Mouse (Mus musculus): ENCODE data around the gene Fpgs. TPM values are rescaled to one million over a fixed set of nuclear protein-coding genes. Genes with fewer than 3 reads are reported as not detected.
A peak's percentile ranks its signal among the peaks of the same experiment; 100 is the strongest.

The Fpgs gene
- polyA plus RNA-seq, 1 experiment from 2014 or later = 33.8 TPM

DNA sequence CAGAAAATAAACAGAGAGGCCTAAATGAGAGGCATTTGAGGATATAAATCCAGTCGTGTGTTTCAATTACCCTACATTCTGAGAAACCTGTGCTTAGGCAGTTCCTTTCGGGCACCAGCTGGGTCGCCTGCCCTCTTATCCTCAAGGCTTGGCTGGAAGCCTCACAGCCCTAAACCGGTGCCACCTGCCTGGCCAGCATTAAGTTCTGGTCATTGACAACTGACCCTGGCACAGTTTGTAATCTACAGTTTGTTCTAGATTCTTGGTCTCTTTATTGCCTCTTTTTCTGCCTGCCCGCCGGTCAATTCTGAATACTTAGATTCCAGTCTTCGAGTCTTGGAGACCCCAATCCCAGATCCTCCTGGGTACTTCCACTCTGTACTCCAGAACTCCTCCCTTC lies 10.7 kb downstream of the Fpgs start:
- peak overlapping the region; percentile 74; the same call in 1 of the 2 replicates for H3K27ac ChIP-seq
- ATAC-seq (ENCODE audit: insufficient read depth, low FRiP score, low read depth) = no peak

DNA sequence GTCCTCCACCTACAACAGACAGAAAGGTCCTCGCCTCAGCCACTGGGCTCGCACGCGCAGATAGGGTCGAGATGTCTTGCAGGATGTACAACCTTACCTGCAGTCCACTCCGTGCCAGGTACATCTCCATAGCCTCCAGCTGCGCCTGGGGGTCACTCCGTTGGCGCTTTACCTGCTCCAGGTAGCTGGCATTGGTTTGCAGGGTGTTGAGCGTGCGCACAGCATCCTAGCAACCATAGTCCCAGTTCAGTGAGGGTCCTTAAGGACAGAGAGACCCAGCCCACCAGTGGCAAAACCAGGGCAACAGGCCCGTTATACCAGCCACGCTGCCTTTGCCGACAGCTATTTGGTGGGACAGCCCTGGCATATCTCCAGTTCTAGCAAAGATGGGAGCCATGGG lies 11.4 kb downstream of the Fpgs start:
- no peak for ATAC-seq (ENCODE audit: insufficient read depth, low FRiP score, low read depth)
- Histone ChIP-seq H3K27ac (no peak overlapping the region), H3K9ac (no peak overlapping the region), H3K4me3 (replicated peaks) (peak overlapping the region; percentile 62), H3K4me2 (peak overlapping the region; percentile 64), H3K4me1 (peaks cover 26% of the 10 kb centered on the region), H3K27me3 (replicated peaks) (no peaks in the 10 kb centered on the region), H3K9me3 (no peaks in the 10 kb centered on the region), H3K36me3 (peaks cover 4% of the 10 kb centered on the region; the same call in 1 of the 2 replicates)
- 91% methylated on average over 14 of the region's 14 CpGs for WGBS

More for the DNA sequence above, 10.7 kb downstream of the Fpgs start:
- H3K4me2 ChIP-seq = peak overlapping the region; percentile 64
- no peaks in the 10 kb centered on the region for H3K9me3 ChIP-seq
- no peaks in the 10 kb centered on the region for H3K27me3 ChIP-seq (replicated peaks)
- H3K36me3 ChIP-seq = no peaks in the 10 kb centered on the region
- H3K4me1 ChIP-seq = peaks cover 26% of the 10 kb centered on the region
- peak overlapping the region; percentile 62 for H3K4me3 ChIP-seq (replicated peaks)
- 11% methylated on average over 7 of the region's 7 CpGs for WGBS
- peak overlapping the region; percentile 53; the same call in 1 of the 2 replicates for H3K9ac ChIP-seq

DNA sequence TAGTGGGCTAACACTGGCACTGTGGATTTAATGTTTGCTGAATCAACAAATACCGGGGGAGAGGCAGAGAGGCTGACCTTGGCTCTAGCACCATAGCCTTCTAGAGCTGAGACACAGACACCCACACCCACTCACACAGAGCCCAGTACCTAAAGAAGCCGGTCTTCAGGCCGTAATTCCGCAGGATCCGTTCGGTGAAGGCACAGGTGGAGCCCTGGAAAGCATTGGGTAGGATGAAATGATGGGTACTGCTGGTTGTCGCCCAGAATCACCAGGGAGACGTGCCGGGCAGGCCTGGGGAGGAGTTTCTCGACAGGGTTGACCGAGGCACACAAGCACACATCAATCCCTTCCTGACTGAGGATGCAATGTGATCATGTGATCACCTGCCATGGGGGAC lies 12.9 kb downstream of the Fpgs start:
- Histone ChIP-seq H3K9me3 (no peaks in the 10 kb centered on the region), H3K4me2 (no peak overlapping the region), H3K36me3 (peaks cover 13% of the 10 kb centered on the region; the same call in 1 of the 2 replicates), H3K4me1 (peaks cover 26% of the 10 kb centered on the region), H3K27ac (no peak overlapping the region), H3K4me3 (replicated peaks) (no peak overlapping the region), H3K9ac (no peak overlapping the region), H3K27me3 (replicated peaks) (no peaks in the 10 kb centered on the region)
- no peak for ATAC-seq (ENCODE audit: insufficient read depth, low FRiP score, low read depth)
- WGBS = 71% methylated on average over 11 of the region's 11 CpGs

DNA sequence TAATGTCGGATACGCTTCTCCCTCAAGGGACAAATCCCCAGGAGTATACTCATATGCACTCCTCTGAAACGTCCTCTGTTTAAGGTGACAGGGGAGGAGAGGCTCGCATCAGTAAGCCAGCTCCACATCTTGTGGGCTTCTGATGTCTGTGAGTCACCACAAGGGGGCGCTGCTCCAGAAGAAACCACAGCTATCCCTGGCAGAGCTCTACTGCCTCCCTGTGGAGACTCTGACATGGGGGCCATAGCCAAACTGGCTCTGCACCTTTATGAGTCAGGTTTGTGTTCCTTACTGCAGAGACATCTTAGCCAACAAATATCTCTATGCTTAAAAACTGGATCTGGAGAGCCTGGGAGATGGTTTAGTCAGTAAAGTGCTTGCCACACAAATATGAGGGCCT lies 14.5 kb downstream of the Fpgs start:
- Histone ChIP-seq H3K9me3 (no peaks in the 10 kb centered on the region), H3K27me3 (replicated peaks) (no peaks in the 10 kb centered on the region), H3K9ac (no peak overlapping the region), H3K27ac (no peak overlapping the region), H3K4me2 (no peak overlapping the region), H3K4me1 (peaks cover 24% of the 10 kb centered on the region), H3K4me3 (replicated peaks) (no peak overlapping the region), H3K36me3 (peaks cover 29% of the 10 kb centered on the region)
- no peak for ATAC-seq (ENCODE audit: insufficient read depth, low FRiP score, low read depth)
- 17% methylated on average over 5 of the region's 5 CpGs for WGBS

DNA sequence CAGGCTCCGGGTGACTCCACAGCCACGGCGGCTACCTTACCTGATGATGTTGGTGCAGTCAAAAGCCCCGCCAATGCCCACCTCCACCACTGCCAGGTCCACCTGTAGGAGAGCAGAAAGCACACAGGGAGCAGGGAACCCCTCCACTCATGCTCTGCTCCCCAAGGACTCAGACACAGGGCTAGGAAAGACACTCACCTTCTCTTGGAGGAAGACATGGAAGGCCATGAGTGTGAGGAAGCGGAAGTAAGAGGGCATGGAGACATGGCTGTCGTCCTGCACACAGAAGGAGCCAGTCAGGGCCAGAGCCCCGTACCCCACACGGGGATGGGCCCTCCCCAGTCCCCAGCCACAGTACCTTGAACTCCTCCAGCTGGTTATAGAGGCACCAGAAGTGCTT lies 16.4 kb downstream of the Fpgs start:
- Histone ChIP-seq H3K9me3 (no peaks in the 10 kb centered on the region), H3K9ac (no peak overlapping the region), H3K4me2 (no peak overlapping the region), H3K27ac (no peak overlapping the region), H3K27me3 (replicated peaks) (no peaks in the 10 kb centered on the region), H3K4me1 (peaks cover 21% of the 10 kb centered on the region), H3K4me3 (replicated peaks) (no peak overlapping the region), H3K36me3 (peaks cover 41% of the 10 kb centered on the region)
- no peak for ATAC-seq (ENCODE audit: insufficient read depth, low FRiP score, low read depth)
- WGBS = 95% methylated on average over 8 of the region's 8 CpGs

DNA sequence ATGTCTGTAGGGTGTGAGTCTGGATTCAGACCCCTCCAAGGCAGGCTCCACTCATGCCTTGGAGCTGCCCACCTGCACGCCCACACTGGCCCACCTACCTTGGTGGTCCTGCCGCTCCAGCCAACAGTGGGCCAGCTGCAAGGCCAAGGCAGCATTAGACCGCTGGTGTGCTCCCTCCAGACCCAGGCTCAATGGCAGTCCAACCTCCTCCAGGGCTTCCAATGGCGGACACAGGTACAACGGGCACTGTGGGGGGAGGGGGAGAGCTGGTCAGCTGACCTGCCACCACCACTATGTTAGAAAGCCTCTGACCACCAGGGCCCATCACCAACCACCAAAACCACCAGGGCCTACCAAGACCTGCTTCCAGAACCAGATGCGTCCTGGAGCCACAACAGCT lies 17.3 kb downstream of the Fpgs start:
- 90% methylated on average over 6 of the region's 6 CpGs for WGBS
- no peaks in the 10 kb centered on the region for H3K27me3 ChIP-seq (replicated peaks)
- peaks cover 18% of the 10 kb centered on the region for H3K4me1 ChIP-seq
- H3K4me3 ChIP-seq (replicated peaks) = no peak overlapping the region
- H3K9me3 ChIP-seq = no peaks in the 10 kb centered on the region
- ATAC-seq (ENCODE audit: insufficient read depth, low FRiP score, low read depth) = no peak
- H3K9ac ChIP-seq = no peak overlapping the region
- peaks cover 41% of the 10 kb centered on the region for H3K36me3 ChIP-seq
- H3K27ac ChIP-seq = no peak overlapping the region
- no peak overlapping the region for H3K4me2 ChIP-seq

DNA sequence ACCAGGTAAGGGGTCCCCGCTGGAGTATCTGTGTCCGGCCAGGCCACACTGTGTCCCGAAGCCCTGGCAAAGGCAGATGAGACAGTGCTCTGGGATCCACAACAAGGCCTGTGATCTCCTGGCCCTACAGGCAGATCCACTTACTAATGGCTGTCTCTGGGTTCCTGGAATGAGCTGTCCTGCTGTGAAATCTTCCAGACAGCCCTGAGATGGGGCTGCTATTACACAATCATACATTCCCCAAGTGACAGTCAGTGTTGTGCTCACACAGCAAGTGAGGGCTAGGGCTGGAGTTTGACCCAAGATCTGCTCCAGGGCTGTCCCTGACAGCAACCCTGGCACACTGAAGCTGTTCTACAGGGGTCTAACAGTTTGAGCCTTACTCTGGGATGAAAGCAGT lies 18.1 kb downstream of the Fpgs start:
- H3K9me3 ChIP-seq = no peaks in the 10 kb centered on the region
- no peak overlapping the region for H3K9ac ChIP-seq
- no peak overlapping the region for H3K4me3 ChIP-seq (replicated peaks)
- no peak overlapping the region for H3K27ac ChIP-seq
- ATAC-seq (ENCODE audit: insufficient read depth, low FRiP score, low read depth) = no peak
- no peaks in the 10 kb centered on the region for H3K27me3 ChIP-seq (replicated peaks)
- 96% methylated on average over 3 of the region's 3 CpGs for WGBS
- peaks cover 19% of the 10 kb centered on the region for H3K4me1 ChIP-seq
- H3K4me2 ChIP-seq = no peak overlapping the region
- H3K36me3 ChIP-seq = peaks cover 41% of the 10 kb centered on the region

DNA sequence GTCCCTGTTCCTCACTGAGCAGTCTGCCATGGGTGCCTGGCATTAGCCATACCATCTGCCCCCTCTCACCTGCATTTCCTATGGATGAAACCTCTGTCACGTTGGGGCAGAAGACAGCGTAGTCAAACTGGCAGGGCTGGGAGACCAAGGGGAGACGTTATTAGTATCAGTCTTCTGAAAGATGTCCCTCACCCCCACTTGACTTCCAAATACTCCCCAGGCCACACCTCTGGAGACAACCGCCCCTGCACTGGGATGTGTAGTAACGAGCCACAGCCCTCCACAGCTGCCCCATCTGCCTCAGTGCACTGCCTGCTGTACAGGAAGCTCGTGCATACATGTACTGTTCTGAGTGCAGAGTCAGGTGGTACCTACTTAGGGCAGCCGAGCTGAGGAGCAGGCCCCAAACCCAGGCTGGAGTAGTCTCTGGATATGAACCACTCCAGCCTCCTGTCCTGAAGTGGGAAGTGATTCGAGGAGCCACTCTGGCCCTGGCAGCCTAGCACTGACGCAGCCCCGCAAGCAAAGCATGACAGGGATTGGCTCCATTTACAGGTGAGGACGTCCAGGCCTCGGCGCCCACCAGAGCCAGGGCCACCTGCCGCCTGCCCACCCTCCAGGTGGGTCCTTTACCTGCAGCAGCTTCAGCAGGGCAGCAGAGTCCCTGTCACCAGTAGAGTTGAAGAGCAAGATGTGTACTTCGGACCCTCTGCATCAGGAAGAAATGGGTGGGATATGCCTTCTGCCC lies 19.1 kb downstream of the Fpgs start:
- H3K4me1 ChIP-seq = peaks cover 27% of the 10 kb centered on the region
- ATAC-seq (ENCODE audit: insufficient read depth, low FRiP score, low read depth) = no peak
- peaks cover 41% of the 10 kb centered on the region for H3K36me3 ChIP-seq
- H3K9me3 ChIP-seq = no peaks in the 10 kb centered on the region
- no peak overlapping the region for H3K9ac ChIP-seq
- no peak overlapping the region for H3K4me3 ChIP-seq (replicated peaks)
- no peaks in the 10 kb centered on the region for H3K27me3 ChIP-seq (replicated peaks)
- 89% methylated on average over 15 of the region's 15 CpGs for WGBS
- no peak overlapping the region for H3K4me2 ChIP-seq
- H3K27ac ChIP-seq = no peak overlapping the region

DNA sequence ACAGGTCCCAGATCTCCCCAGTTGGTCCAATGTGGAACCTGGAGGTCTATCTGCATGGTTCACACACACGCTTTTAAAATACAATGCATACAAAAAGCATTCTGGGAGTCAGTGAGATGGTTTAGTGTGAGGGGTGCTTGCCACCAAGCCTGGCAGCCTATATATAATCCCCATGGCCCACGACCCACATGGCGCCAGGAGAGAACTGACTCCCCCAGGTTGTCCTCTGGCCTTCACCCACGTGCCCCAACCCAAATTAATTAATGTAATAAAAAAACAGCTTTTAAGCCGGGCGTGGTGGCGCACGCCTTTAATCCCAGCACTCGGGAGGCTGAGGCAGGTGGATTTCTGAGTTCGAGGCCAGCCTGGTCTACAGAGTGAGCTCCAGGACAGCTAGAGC lies 20.2 kb downstream of the Fpgs start:
- H3K27ac ChIP-seq = no peak overlapping the region
- no peaks in the 10 kb centered on the region for H3K9me3 ChIP-seq
- H3K27me3 ChIP-seq (replicated peaks) = no peaks in the 10 kb centered on the region
- H3K4me2 ChIP-seq = no peak overlapping the region
- ATAC-seq (ENCODE audit: insufficient read depth, low FRiP score, low read depth) = no peak
- 90% methylated on average over 10 of the region's 10 CpGs for WGBS
- H3K9ac ChIP-seq = no peak overlapping the region
- no peak overlapping the region for H3K4me3 ChIP-seq (replicated peaks)
- H3K4me1 ChIP-seq = peaks cover 28% of the 10 kb centered on the region
- H3K36me3 ChIP-seq = peaks cover 41% of the 10 kb centered on the region

DNA sequence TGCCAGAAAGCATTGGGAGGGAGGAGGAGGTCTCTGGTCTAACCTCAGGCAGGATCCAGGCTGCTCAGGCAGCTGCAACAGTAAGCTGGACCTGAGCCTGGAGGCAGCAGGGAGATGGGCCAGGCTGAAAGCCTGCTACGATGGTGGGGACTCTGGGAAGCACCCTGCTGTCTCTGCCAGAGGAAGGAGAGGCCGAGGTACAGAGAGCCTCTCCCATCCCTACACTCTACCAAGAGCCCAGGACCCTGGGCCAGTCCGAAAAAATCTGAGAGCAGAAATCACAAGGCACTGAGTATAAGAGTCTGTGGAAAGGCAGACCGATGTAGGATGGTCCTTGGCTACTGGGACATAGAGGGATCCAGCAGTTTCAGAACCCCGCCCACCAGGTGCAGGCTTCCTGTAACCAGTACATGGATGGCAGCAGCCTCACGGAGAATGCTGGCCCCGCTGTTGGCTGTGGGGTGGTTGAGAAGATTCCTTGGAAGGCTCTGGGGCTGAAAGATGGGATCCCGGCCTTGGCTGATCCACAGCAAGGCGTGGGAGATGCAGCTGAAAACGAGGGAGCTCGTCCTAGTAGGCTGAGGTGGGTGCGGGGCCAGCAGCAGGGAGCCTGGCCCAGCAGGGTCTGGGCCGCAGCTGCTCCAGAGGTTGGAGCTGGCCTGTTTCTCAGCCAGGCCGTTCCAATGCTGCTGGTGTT lies 21.1 kb downstream of the Fpgs start:
- Histone ChIP-seq H3K9me3 (no peaks in the 10 kb centered on the region), H3K27me3 (replicated peaks) (no peaks in the 10 kb centered on the region), H3K4me3 (replicated peaks) (no peak overlapping the region), H3K36me3 (peaks cover 40% of the 10 kb centered on the region), H3K4me1 (peaks cover 28% of the 10 kb centered on the region), H3K27ac (no peak overlapping the region), H3K9ac (no peak overlapping the region), H3K4me2 (no peak overlapping the region)
- ATAC-seq (ENCODE audit: insufficient read depth, low FRiP score, low read depth) = no peak
- 76% methylated on average over 14 of the region's 14 CpGs for WGBS

DNA sequence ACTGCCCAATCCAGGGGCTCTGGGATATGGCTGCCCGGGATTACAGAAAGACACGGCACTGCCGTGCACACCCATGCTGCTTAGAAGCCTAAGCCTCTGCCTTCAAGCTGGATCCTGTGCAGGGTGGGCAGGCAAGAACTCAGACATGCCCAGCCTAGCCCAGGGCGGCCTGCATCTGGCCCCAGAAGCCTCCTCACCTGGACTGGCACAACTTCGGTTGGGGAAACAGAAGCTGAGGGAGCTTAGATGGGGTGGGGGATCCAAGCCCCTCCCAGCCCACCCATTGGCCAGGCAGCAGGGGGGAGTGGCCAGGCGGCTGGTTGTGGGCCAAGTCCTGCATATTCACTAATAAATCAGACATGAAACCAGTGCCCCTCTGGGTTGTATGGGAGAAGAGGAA lies 22.2 kb downstream of the Fpgs start:
- Histone ChIP-seq H3K9me3 (no peaks in the 10 kb centered on the region), H3K4me2 (0 out of 2 replicates have a peak overlapping the region, but pooled peaks have one; percentile 13), H3K36me3 (peaks cover 33% of the 10 kb centered on the region), H3K4me3 (replicated peaks) (no peak overlapping the region), H3K27ac (peak overlapping the region; percentile 65; the same call in 1 of the 2 replicates), H3K9ac (no peak overlapping the region), H3K4me1 (peaks cover 28% of the 10 kb centered on the region), H3K27me3 (replicated peaks) (no peaks in the 10 kb centered on the region)
- peak; percentile 25 for ATAC-seq (ENCODE audit: insufficient read depth, low FRiP score, low read depth)
- WGBS = 59% methylated on average over 6 of the region's 6 CpGs

DNA sequence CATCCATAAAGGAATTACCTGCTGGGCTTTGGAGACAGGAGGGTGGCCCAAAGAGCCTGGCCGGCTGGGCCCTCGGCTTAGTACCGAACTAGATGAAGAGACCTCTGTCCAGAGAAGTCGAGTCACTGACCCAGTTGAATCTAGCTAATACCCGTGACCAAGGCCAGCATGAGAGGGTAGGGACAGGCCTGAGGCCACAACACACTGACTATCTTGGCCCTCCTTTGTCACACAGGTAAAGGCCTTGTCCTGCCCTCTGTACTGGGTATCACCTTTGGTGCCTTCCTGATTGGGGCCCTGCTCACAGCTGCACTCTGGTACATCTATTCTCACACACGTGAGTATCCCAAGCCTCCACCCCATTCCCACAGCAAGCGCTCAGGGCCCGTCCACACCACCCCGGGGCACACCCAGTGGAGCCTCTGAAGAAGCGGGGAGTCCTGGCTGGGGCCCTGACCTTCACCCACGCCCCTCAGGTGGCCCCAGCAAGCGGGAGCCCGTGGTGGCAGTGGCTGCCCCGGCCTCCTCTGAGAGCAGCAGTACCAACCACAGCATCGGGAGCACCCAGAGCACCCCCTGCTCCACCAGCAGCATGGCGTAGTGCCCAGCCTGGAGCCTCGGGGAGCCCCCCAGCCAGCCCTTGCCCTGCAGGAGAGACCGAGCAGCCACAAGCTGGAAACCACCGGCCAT lies 22.8 kb downstream of the Fpgs start:
- H3K4me1 ChIP-seq = peaks cover 28% of the 10 kb centered on the region
- ATAC-seq (ENCODE audit: insufficient read depth, low FRiP score, low read depth) = no peak
- no peak overlapping the region for H3K9ac ChIP-seq
- H3K4me3 ChIP-seq (replicated peaks) = no peak overlapping the region
- no peak overlapping the region for H3K4me2 ChIP-seq
- no peaks in the 10 kb centered on the region for H3K9me3 ChIP-seq
- peak overlapping the region; percentile 65 for H3K27ac ChIP-seq
- WGBS = 77% methylated on average over 19 of the region's 19 CpGs
- no peaks in the 10 kb centered on the region for H3K27me3 ChIP-seq (replicated peaks)
- H3K36me3 ChIP-seq = peaks cover 32% of the 10 kb centered on the region
